8 mouse cellular contexts compared by ENCODE assay signal in genomic region chr5:137530588-137531413, GRCm38 (mm10). TPM values are rescaled to one million over a fixed set of nuclear protein-coding genes. Genes with fewer than 3 reads are reported as not detected.
DNase-seq lines count a peak whose midpoint lies in the region; ATAC-seq lines count a peak whose summit lies in the region.

No protein-coding gene starts in this region.

- peak; percentile 81 for DNase-seq in layer of hippocampus, adult 11-12 months (ENCODE audit: low spot score)
- DNase-seq in layer of hippocampus, adult 9-10 months (ENCODE audit: low spot score), result no peak
- DNase-seq in embryo, embryonic 10 days (ENCODE audit: low spot score), result peak; percentile 89
- DNase-seq in gastrocnemius, postnatal 25 days, result peak; percentile 74
- DNase-seq in limb, embryonic 11.5 days (ENCODE audit: low spot score), result peak; percentile 60
- DNase-seq in spleen, postnatal 36 days (ENCODE audit: low spot score in 2 of 2), result peak; percentile 80 to 81

- H3K9me3 ChIP-seq in intestine, embryonic 15.5 days, result no peaks in the 10 kb centered on the region
- no peaks in the 10 kb centered on the region for H3K9me3 ChIP-seq in limb, embryonic 11.5 days (ENCODE audit: control insufficient read depth, low read length)
- H3K9me3 ChIP-seq in midbrain, embryonic 13.5 days, result no peaks in the 10 kb centered on the region

- H3K36me3 ChIP-seq in intestine, embryonic 15.5 days, result peaks cover 29% of the 10 kb centered on the region
- peaks cover 19% of the 10 kb centered on the region; the same call in 1 of the 2 replicates for H3K36me3 ChIP-seq in limb, embryonic 11.5 days (ENCODE audit: control insufficient read depth, insufficient read depth, low read length)
- peaks cover 43% of the 10 kb centered on the region for H3K36me3 ChIP-seq in midbrain, embryonic 13.5 days

- peak; percentile 27 for ATAC-seq in intestine, embryonic 15.5 days
- ATAC-seq in limb, embryonic 11.5 days (ENCODE audit: insufficient number of reproducible peaks, low FRiP score, low TSS enrichment, low read depth), result peak; percentile 18
- ATAC-seq in midbrain, embryonic 13.5 days, result peak; percentile 43

- H3K27me3 ChIP-seq in intestine, embryonic 15.5 days (replicated peaks), result no peaks in the 10 kb centered on the region
- H3K27me3 ChIP-seq in limb, embryonic 11.5 days (ENCODE audit: control insufficient read depth, insufficient read depth, low read length), result no peaks in the 10 kb centered on the region
- no peaks in the 10 kb centered on the region for H3K27me3 ChIP-seq in midbrain, embryonic 13.5 days

- peak overlapping the region; percentile 87 for H3K4me3 ChIP-seq in intestine, embryonic 15.5 days (replicated peaks)
- H3K4me3 ChIP-seq in limb, embryonic 11.5 days (ENCODE audit: low read depth, low read length), result peak overlapping the region; percentile 81
- H3K4me3 ChIP-seq in midbrain, embryonic 13.5 days (replicated peaks), result peak overlapping the region; percentile 91

- peak overlapping the region; percentile 77 for H3K9ac ChIP-seq in intestine, embryonic 15.5 days
- peak overlapping the region; percentile 84 for H3K9ac ChIP-seq in limb, embryonic 11.5 days (ENCODE audit: low read length)
- peak overlapping the region; percentile 98 for H3K9ac ChIP-seq in midbrain, embryonic 13.5 days (replicated peaks)

- peak overlapping the region; percentile 78 for H3K4me2 ChIP-seq in intestine, embryonic 15.5 days (replicated peaks)
- peak overlapping the region; percentile 95 for H3K4me2 ChIP-seq in limb, embryonic 11.5 days (ENCODE audit: low read depth, severe bottlenecking)
- peak overlapping the region; percentile 91 for H3K4me2 ChIP-seq in midbrain, embryonic 13.5 days (replicated peaks)

- H3K27ac ChIP-seq in intestine, embryonic 15.5 days, result peak overlapping the region; percentile 91
- H3K27ac ChIP-seq in limb, embryonic 11.5 days (replicated peaks; ENCODE audit: low read depth, low read length), result peak overlapping the region; percentile 74
- H3K27ac ChIP-seq in midbrain, embryonic 13.5 days, result peak overlapping the region; percentile 98

- H3K4me1 ChIP-seq in intestine, embryonic 15.5 days (replicated peaks), result peaks cover 33% of the 10 kb centered on the region
- peaks cover 11% of the 10 kb centered on the region for H3K4me1 ChIP-seq in limb, embryonic 11.5 days (ENCODE audit: control insufficient read depth, insufficient read depth, low read length)
- peaks cover 49% of the 10 kb centered on the region for H3K4me1 ChIP-seq in midbrain, embryonic 13.5 days (replicated peaks)

- 1% methylated on average over 42 of the region's 46 CpGs for WGBS in intestine, embryonic 15.5 days
- 1% methylated on average over 39 of the region's 46 CpGs for WGBS in limb, embryonic 11.5 days
- under 1% methylated on average over 43 of the region's 46 CpGs for WGBS in midbrain, embryonic 13.5 days

RNA-seq across cellular contexts. Expression of gene Epo, which starts 2.2 kb away (rescaled TPM):
- total RNA-seq in gastrocnemius, postnatal 25 days (2021), result not detected
- 0.42 and 0.63 TPM in 2 replicates for polyA plus RNA-seq in intestine, embryonic 15.5 days (2015; fragmentation: Nextera tagmentation; extraction: Ambion mirVana)
- 0.54 and 0.67 TPM in 2 replicates for polyA plus RNA-seq in limb, embryonic 11.5 days (2014; fragmentation: Nextera tagmentation; extraction: Ambion mirVana)
- polyA plus RNA-seq in midbrain, embryonic 13.5 days (2015; fragmentation: Nextera tagmentation; extraction: Ambion mirVana), result not detected in 2 replicates

RNA-seq across cellular contexts. Expression of gene Gnb2, which starts 2.5 kb away (rescaled TPM):
- 100 to 1,000 TPM; 129 to 130 TPM for total RNA-seq in gastrocnemius, postnatal 25 days (2021)
- 341 and 386 TPM in 2 replicates for polyA plus RNA-seq in intestine, embryonic 15.5 days (2015; fragmentation: Nextera tagmentation; extraction: Ambion mirVana)
- polyA plus RNA-seq in limb, embryonic 11.5 days (2014; fragmentation: Nextera tagmentation; extraction: Ambion mirVana), result 352 and 360 TPM in 2 replicates
- 520 and 545 TPM in 2 replicates for polyA plus RNA-seq in midbrain, embryonic 13.5 days (2015; fragmentation: Nextera tagmentation; extraction: Ambion mirVana)

RNA-seq across cellular contexts. Expression of gene Gigyf1, which starts 12.5 kb away (rescaled TPM):
- 10 to 100 TPM; 15.2 to 17.5 TPM for total RNA-seq in gastrocnemius, postnatal 25 days (2021)
- polyA plus RNA-seq in intestine, embryonic 15.5 days (2015; fragmentation: Nextera tagmentation; extraction: Ambion mirVana), result 8.4 and 10.4 TPM in 2 replicates
- polyA plus RNA-seq in limb, embryonic 11.5 days (2014; fragmentation: Nextera tagmentation; extraction: Ambion mirVana), result 13.7 and 14.1 TPM in 2 replicates
- 19.6 and 20.5 TPM in 2 replicates for polyA plus RNA-seq in midbrain, embryonic 13.5 days (2015; fragmentation: Nextera tagmentation; extraction: Ambion mirVana)

RNA-seq across cellular contexts. Expression of gene Actl6b, which starts 22.5 kb away (rescaled TPM):
- not detected for total RNA-seq in gastrocnemius, postnatal 25 days (2021)
- polyA plus RNA-seq in intestine, embryonic 15.5 days (2015; fragmentation: Nextera tagmentation; extraction: Ambion mirVana), result 4.5 and 6.0 TPM in 2 replicates
- not detected in 2 replicates for polyA plus RNA-seq in limb, embryonic 11.5 days (2014; fragmentation: Nextera tagmentation; extraction: Ambion mirVana)
- polyA plus RNA-seq in midbrain, embryonic 13.5 days (2015; fragmentation: Nextera tagmentation; extraction: Ambion mirVana), result 231 and 235 TPM in 2 replicates

RNA-seq across cellular contexts. Expression of gene Pop7, which starts 28.5 kb away (rescaled TPM):
- total RNA-seq in gastrocnemius, postnatal 25 days (2021), result 1 to 10 TPM; 9.7 to 9.9 TPM
- 60.4 and 64.2 TPM in 2 replicates for polyA plus RNA-seq in intestine, embryonic 15.5 days (2015; fragmentation: Nextera tagmentation; extraction: Ambion mirVana)
- polyA plus RNA-seq in limb, embryonic 11.5 days (2014; fragmentation: Nextera tagmentation; extraction: Ambion mirVana), result 51.1 and 59.3 TPM in 2 replicates
- polyA plus RNA-seq in midbrain, embryonic 13.5 days (2015; fragmentation: Nextera tagmentation; extraction: Ambion mirVana), result 74.0 and 82.0 TPM in 2 replicates
